Comparison of ENCODE assay signal across 7 mouse cellular contexts in the genomic region with DNA sequence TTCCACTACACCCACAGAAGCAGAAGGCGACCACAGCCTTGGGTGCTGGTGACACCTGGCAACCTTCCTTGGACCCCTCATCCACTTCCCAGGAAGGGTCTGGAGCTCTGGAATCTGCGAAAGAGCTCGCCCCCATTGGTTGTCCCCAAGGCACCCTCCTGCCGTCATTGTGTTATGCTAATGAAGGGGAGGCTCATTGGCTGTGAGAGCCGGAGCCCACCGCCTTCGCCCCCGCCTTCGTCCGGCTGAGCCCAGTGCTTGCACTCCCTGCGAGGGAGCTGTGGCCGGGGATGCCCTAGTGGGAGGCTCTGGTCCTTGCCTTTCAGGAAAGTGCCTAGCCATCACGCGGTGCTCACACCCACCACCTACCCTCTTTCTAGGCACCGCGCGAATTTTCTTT. TPM values are rescaled to one million over a fixed set of nuclear protein-coding genes. Genes with fewer than 3 reads are reported as not detected.
A peak's percentile ranks its signal among the peaks of the same experiment; 100 is the strongest.
DNase-seq lines count a peak whose midpoint lies in the region; ATAC-seq lines count a peak whose summit lies in the region.

No protein-coding gene starts in this region.

- H3K4me3 ChIP-seq in embryonic facial prominence, embryonic 15.5 days (replicated peaks): peak overlapping the region; percentile 48
- peak overlapping the region; percentile 66 for H3K4me3 ChIP-seq in heart, embryonic 10.5 days
- H3K4me3 ChIP-seq in limb, embryonic 13.5 days: peak overlapping the region; percentile 59

- H3K4me1 ChIP-seq in embryonic facial prominence, embryonic 15.5 days: peaks cover 7% of the 10 kb centered on the region
- 0 out of 2 replicates have a peak, but pooled peaks cover 7% of the 10 kb centered on the region for H3K4me1 ChIP-seq in heart, embryonic 10.5 days
- peaks cover 7% of the 10 kb centered on the region; the same call in 1 of the 2 replicates for H3K4me1 ChIP-seq in limb, embryonic 13.5 days

- no peaks in the 10 kb centered on the region for H3K9me3 ChIP-seq in embryonic facial prominence, embryonic 15.5 days (replicated peaks)
- no peaks in the 10 kb centered on the region for H3K9me3 ChIP-seq in heart, embryonic 10.5 days
- no peaks in the 10 kb centered on the region for H3K9me3 ChIP-seq in limb, embryonic 13.5 days

- WGBS in embryonic facial prominence, embryonic 15.5 days: under 1% methylated on average over 17 of the region's 17 CpGs
- WGBS in heart, embryonic 10.5 days: under 1% methylated on average over 17 of the region's 17 CpGs
- WGBS in limb, embryonic 13.5 days: under 1% methylated on average over 17 of the region's 17 CpGs

- peak; percentile 34 to 39 for DNase-seq in adrenal gland, postnatal 36 days
- DNase-seq in heart, embryonic 10.5 days (ENCODE audit: low spot score): peak; percentile 95
- DNase-seq in kidney, adult 9 months: peak; percentile 20
- DNase-seq in neural tube, embryonic 10.5 days (ENCODE audit: extremely low spot score, low spot score): peak; percentile 83
- DNase-seq in urinary bladder, postnatal 4 days (ENCODE audit: low spot score in 2 of 2): peak; percentile 50 to 63

- H3K36me3 ChIP-seq in embryonic facial prominence, embryonic 15.5 days: no peaks in the 10 kb centered on the region
- H3K36me3 ChIP-seq in heart, embryonic 10.5 days: no peaks in the 10 kb centered on the region
- no peaks in the 10 kb centered on the region for H3K36me3 ChIP-seq in limb, embryonic 13.5 days

- no peak overlapping the region for H3K27ac ChIP-seq in embryonic facial prominence, embryonic 15.5 days (replicated peaks)
- peak overlapping the region; percentile 24; the same call in 1 of the 2 replicates for H3K27ac ChIP-seq in heart, embryonic 10.5 days
- no peak overlapping the region; the same call in 1 of the 2 replicates for H3K27ac ChIP-seq in limb, embryonic 13.5 days

- H3K9ac ChIP-seq in embryonic facial prominence, embryonic 15.5 days: 0 out of 2 replicates have a peak overlapping the region, but pooled peaks have one; percentile 15
- peak overlapping the region; percentile 66 for H3K9ac ChIP-seq in limb, embryonic 13.5 days

- H3K4me2 ChIP-seq in embryonic facial prominence, embryonic 15.5 days (replicated peaks): peak overlapping the region; percentile 78
- peak overlapping the region; percentile 86 for H3K4me2 ChIP-seq in limb, embryonic 13.5 days (replicated peaks)

- H3K27me3 ChIP-seq in embryonic facial prominence, embryonic 15.5 days: no peaks in the 10 kb centered on the region
- H3K27me3 ChIP-seq in heart, embryonic 10.5 days (ENCODE audit: insufficient read depth, poor library complexity, severe bottlenecking): no peaks in the 10 kb centered on the region
- H3K27me3 ChIP-seq in limb, embryonic 13.5 days: no peaks in the 10 kb centered on the region

- peak; percentile 92 for ATAC-seq in embryonic facial prominence, embryonic 15.5 days (ENCODE audit: insufficient number of reproducible peaks, low FRiP score, low TSS enrichment, low read depth)
- ATAC-seq in limb, embryonic 13.5 days (ENCODE audit: low FRiP score, low read depth): peak; percentile 99

RNA-seq across cellular contexts. Expression of a gene that starts 0.5 kb away (rescaled TPM):
- total RNA-seq in adrenal gland, postnatal 36 days (2021): 1 to 10 TPM; 1.6 to 1.8 TPM
- 0.85 and 0.89 TPM in 2 replicates for polyA plus RNA-seq in embryonic facial prominence, embryonic 15.5 days (2015; fragmentation: Nextera tagmentation; extraction: Ambion mirVana)
- 0.77 and 1.2 TPM in 2 replicates for polyA plus RNA-seq in heart, embryonic 10.5 days (2016; fragmentation: Nextera tagmentation; extraction: Ambion mirVana)
- 1.9 and 2.2 TPM in 2 replicates for polyA plus RNA-seq in limb, embryonic 13.5 days (2015; fragmentation: Nextera tagmentation; extraction: Ambion mirVana)

Comparison
In these comparisons a context has a peak if more than half of its experiments do, and no peak if none do; other contexts are left out.
1. DNase-seq: peak in every context shown above with its lines; median percentile 95 in heart, embryonic 10.5 days; 83 in neural tube, embryonic 10.5 days; 56 in urinary bladder, postnatal 4 days; 36 in adrenal gland, postnatal 36 days; 20 in kidney, adult 9 months.